Mouse (Mus musculus): ENCODE measurements at regions not wholly inside any gene's neighbourhood (a gene's known extent, or its start where the extent isn't known, plus 50 kb on each side); places are given as distances from the start of the nearest gene placed in this dataset.

GRCm38 (mm10) chr15:96757446-96758198, 58.1 kb upstream of the Slc38a2 start:
- TF ChIP-seq CTCF (IDR thresholded peaks at IDR 0.05; ENCODE audit: low read depth), result no peak
- no peak for TF ChIP-seq EP300 (IDR thresholded peaks at IDR 0.05; ENCODE audit: low read depth)

Measured in liver, embryonic 14.5 days (tissue).